Mouse (Mus musculus): ENCODE data around the gene Sept5. TPM values are rescaled to one million over a fixed set of nuclear protein-coding genes. Genes with fewer than 3 reads are reported as not detected.

Sept5 gene
- total RNA-seq (2023) = not detected

DNA sequence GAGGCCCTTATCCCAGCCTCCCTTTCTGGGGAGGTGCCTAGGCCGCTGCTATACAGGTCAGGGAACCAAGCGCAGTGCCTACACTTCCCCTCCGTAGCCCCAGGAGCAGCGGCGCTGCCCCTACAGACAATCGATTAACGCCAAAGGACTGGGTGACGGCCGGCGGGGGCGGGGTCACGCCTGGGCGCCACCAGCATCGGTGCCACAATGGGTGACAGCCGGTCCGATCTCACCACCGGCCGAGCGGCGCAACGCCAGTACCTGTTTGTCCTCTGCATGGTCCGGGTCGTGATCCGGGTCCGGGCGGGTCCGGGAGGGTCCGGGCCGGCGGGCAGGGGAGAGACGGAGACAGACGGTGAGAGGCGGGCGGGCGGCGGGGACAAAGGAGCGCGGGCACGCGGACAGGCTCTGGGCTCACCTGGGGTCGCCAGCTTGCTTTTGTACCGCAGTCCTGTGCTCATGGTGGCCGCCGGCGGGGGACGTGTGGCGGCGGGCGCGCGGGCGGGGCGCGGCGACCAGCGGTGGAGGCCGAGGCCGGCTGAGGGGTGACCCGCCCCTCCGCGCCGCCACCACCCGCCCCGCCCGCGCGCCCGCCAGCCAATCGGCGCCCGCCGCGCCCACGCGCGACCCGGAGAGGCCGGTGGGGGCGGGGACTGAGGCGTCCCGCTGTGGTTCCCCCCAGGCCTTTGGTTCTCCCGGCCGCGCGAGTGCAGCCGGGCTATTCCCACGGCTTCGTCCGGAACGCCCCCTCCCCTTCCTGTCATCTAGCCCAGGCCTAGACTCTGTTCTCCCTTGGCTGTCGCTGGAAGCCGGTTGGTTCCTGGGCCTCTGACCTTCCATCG lies at the start of gene Sept5:
Gene Sept5, minus strand, starts transcription at position 565 of the 842 bp plus-strand sequence.

DNA sequence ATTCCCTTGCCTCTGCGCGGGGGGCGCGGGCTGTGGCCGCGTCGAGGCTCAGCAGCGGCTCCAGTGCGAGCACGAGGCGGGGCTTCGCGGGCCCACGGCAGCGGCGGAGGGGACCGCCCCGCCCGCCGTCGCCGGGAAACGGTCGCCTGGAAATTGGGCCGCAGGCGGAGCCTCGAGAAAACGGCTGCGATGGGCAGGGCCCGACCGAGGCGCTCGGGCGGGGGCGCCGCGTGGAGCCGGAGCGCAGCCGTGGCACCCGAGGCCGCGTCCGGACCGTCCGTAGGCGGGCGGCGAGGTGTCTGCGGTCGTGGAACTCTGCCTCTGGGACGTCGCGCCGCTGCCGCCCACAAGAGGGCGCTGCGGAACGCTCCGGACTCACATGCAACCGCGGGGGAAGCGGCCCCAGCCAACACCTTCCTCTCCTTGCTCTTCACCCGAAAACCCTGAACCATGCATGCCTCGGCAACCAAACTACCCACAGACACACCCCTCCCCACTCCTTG lies 3.3 kb downstream of the Sept5 start, which contains the start of gene Gm49601:
Gene Gm49601, minus strand, starts transcription at position 52 of the 503 bp plus-strand sequence.

DNA sequence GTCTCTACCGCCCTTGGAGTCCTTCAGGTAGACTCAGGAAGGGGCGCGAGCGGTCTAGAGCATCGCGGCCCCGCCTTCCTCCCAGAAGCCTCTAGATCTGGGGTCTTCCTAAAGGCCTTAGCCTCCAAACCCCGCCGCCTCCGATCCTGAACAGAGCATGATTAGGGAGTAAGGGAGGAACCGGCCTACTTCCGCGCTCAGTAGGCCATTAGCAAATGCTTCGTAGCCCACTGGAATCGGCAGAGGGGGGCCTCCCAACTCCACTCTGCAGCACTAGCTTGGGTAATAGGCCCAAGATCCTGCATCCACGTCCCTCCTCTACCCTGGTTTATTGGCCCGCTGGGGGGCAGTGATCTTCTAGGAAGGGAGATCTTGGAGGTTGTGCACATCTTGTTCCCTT lies 7.7 kb downstream of the Sept5 start, which contains the start of gene Gp1bb:
Gene Gp1bb, minus strand, starts transcription at position 385 of the 400 bp plus-strand sequence.

DNA sequence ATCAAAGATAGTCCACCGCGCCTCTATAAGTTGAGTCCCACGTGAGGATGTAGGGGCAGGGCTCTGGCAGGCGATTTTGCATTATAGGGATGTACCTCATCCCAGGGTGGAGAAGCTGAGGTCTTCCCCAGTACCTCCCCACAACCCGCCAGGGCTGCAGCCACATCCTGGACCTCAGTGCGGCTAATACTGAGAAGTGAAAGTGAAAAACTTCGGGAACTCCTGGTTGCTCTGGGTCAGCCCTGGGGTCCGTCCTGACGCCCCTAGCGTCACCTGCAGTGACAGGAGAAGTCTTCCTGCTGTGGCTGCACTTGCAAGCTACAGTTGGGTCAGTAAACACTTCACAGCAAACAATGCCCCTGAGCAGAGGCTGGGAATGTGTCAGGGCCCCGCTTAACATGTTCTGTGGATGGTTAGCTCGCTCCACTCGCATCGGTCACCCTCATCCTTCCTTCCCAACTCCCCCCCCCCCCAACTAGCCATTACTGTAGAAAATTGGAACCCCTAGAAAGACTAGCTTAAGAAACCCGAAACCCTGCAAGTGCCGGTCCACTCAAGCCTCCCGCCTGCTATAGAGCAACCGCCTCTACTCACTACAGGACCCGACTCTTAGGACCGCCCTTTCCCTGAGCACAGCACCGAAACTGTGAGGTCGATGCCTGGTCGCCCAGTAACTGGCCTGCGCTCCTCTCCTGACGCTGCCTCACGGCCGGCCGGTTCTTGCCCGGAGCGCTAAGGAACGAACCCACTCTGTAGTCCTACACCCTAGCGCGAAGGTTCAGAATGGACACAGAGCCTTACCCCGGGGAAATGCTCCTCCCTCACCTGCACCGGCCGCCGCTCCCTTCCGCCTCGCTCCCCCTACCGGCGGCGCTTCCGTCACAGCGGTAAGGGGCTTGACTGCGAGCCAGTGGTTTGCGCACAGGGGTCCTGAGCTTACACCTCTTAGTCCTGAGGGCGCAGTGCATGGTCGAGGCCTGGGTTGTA lies 39.7 kb downstream of the Sept5 start, which contains the start of gene Tbx1:
Gene Tbx1, minus strand, starts transcription at position 868 of the 987 bp plus-strand sequence.

Other genes with a start within 250 kb of the Sept5 start
- 14.6 TPM for gene Txnrd2, start 203.6 kb downstream of the Sept5 start, total RNA-seq (2023)
- 9.1 TPM for gene Comt, start 203.1 kb downstream of the Sept5 start, total RNA-seq (2023)
- 8.0 TPM for gene Gnb1l, start 131.2 kb downstream of the Sept5 start, total RNA-seq (2023)
- gene Rtl10, start 131.1 kb downstream of the Sept5 start, total RNA-seq (2023) = 7.4 TPM
- gene Tbx1, start 39.3 kb downstream of the Sept5 start, total RNA-seq (2023) = not detected
- 0.53 TPM for gene Gp1bb, start 7.6 kb downstream of the Sept5 start, total RNA-seq (2023)
- not detected for gene Gm49601, start 3.5 kb downstream of the Sept5 start, total RNA-seq (2023)
- not detected for gene Cldn5, start 146.9 kb upstream of the Sept5 start, total RNA-seq (2023)
- 105 TPM for gene Ufd1, start 181.8 kb upstream of the Sept5 start, total RNA-seq (2023)
- gene Cdc45, start 182.0 kb upstream of the Sept5 start, total RNA-seq (2023) = 3.2 TPM
- gene 2510002D24Rik, start 206.6 kb upstream of the Sept5 start, total RNA-seq (2023) = 47.1 TPM
- gene Gm28539, start 206.6 kb upstream of the Sept5 start, total RNA-seq (2023) = 7.8 TPM
- gene Mrpl40, start 246.9 kb upstream of the Sept5 start, total RNA-seq (2023) = 34.3 TPM
- gene Hira, start 247.1 kb upstream of the Sept5 start, total RNA-seq (2023) = 96.4 TPM

Measured in CD4-positive naive resting alpha-beta T cell, adult 76 days (primary cell).